Mouse (Mus musculus): ENCODE data around the gene Phc3. TPM values are rescaled to one million over a fixed set of nuclear protein-coding genes. Genes with fewer than 3 reads are reported as not detected.

Gene Phc3
- polyA plus RNA-seq, 1 experiment from 2014 or later: 7.6 TPM

- no peaks in the 10 kb centered on the region for H3K9me3 ChIP-seq
- no peak overlapping the region for H3K4me3 ChIP-seq (replicated peaks)
- no peak for ATAC-seq
- no peak overlapping the region for H3K4me2 ChIP-seq (replicated peaks)
- 93% methylated on average over 4 of the region's 4 CpGs for WGBS
- H3K9ac ChIP-seq (replicated peaks): no peak overlapping the region
- no peaks in the 10 kb centered on the region for H3K4me1 ChIP-seq (replicated peaks)
- no peak overlapping the region for H3K27ac ChIP-seq
- no peaks in the 10 kb centered on the region for H3K27me3 ChIP-seq
- H3K36me3 ChIP-seq: peaks cover 59% of the 10 kb centered on the region
Observed at GRCm38 (mm10) chr3:30917160-30917559, 52.1 kb downstream of the Phc3 start.

GRCm38 (mm10) chr3:30904658-30905057 is 64.6 kb downstream of the Phc3 start:
- Histone ChIP-seq H3K9me3 (no peaks in the 10 kb centered on the region), H3K27me3 (no peaks in the 10 kb centered on the region), H3K36me3 (peaks cover 54% of the 10 kb centered on the region), H3K4me2 (replicated peaks) (no peak overlapping the region), H3K27ac (no peak overlapping the region), H3K9ac (replicated peaks) (no peak overlapping the region), H3K4me1 (replicated peaks) (no peaks in the 10 kb centered on the region), H3K4me3 (replicated peaks) (no peak overlapping the region)
- no peak for ATAC-seq
- WGBS: 100% methylated on average over 1 of the region's 1 CpGs

- no peak overlapping the region for H3K9ac ChIP-seq (replicated peaks)
- no peak overlapping the region for H3K4me2 ChIP-seq (replicated peaks)
- ATAC-seq: no peak
- H3K9me3 ChIP-seq: no peaks in the 10 kb centered on the region
- WGBS: 96% methylated on average over 8 of the region's 8 CpGs
- H3K36me3 ChIP-seq: peaks cover 39% of the 10 kb centered on the region
- H3K4me1 ChIP-seq (replicated peaks): no peaks in the 10 kb centered on the region
- no peaks in the 10 kb centered on the region for H3K27me3 ChIP-seq
- H3K4me3 ChIP-seq (replicated peaks): no peak overlapping the region
- no peak overlapping the region for H3K27ac ChIP-seq
Observed at GRCm38 (mm10) chr3:30899407-30899806, 69.8 kb downstream of the Phc3 start.

DNA sequence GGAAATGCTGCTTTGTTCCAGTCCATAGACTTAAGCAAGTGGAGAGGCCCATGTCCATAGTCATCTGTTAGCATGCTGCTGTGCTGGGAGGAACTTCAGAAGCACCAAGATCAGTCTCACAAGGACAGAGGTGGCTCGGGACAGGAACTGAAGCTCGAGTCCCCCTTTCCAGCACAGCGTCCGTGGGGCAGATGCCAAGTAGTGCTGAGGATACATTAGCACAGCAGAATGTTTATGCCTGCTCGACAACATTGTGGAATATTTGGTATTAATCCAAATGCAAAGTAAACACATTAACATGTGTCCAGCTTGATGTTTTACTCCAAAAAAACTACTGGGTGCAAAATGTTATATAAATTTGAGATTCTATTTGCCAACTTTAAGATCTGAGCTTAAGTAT is 72.5 kb downstream of the Phc3 start:
- Histone ChIP-seq H3K9me3 (no peaks in the 10 kb centered on the region), H3K4me3 (replicated peaks) (no peak overlapping the region), H3K27me3 (no peaks in the 10 kb centered on the region), H3K4me1 (replicated peaks) (no peaks in the 10 kb centered on the region), H3K9ac (replicated peaks) (no peak overlapping the region), H3K36me3 (peaks cover 31% of the 10 kb centered on the region), H3K4me2 (replicated peaks) (no peak overlapping the region), H3K27ac (no peak overlapping the region)
- no peak for ATAC-seq
- 89% methylated on average over 5 of the region's 5 CpGs for WGBS

DNA sequence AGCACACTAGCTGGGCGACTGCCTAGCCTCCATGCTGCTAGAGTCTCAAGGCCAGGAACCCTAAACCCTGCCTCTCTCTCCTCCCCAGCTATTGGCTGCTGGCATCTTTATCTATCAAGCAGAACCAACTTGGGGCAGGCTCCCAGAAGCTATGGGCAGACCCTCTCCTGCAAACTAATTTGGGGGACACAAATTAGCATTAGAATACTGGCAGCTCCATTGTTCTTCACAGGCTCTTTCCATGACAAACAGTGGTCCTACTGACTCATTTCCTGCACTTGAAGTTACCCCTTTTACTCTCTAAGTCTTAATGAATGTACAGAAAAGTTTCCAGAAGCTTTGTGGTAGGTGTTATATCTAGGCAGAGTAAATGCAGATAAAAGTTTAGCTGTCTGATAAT is 80.2 kb downstream of the Phc3 start:
- no peak for ATAC-seq
- Histone ChIP-seq H3K27ac (no peak overlapping the region), H3K36me3 (0 out of 2 replicates have a peak, but pooled peaks cover 3% of the 10 kb centered on the region), H3K27me3 (no peaks in the 10 kb centered on the region), H3K4me2 (replicated peaks) (no peak overlapping the region), H3K9ac (replicated peaks) (no peak overlapping the region), H3K9me3 (no peaks in the 10 kb centered on the region), H3K4me3 (replicated peaks) (no peak overlapping the region), H3K4me1 (replicated peaks) (no peaks in the 10 kb centered on the region; the same call in 1 of the 2 replicates)
- WGBS: 13% methylated on average over 1 of the region's 1 CpGs

DNA sequence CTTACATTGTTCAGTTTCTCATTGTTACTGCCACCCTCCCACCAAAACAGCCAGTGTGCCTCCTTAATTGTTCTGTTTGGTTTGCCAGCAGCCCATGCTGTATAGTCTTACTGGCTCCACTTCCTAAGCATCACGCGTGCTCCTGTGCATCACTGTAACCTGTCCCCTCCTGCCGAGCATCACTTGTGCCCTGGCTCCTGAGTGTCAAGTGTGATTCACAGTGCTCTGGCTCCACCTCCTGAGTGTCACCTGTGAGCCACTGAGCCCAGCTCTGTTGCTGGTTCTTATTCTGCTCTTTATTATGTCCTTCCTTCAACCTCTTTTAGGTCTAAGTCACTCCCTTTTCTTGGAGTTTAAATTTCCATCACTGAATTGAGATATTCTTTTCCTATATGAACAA is 81.8 kb downstream of the Phc3 start:
- Histone ChIP-seq H3K4me3 (replicated peaks) (no peak overlapping the region), H3K4me1 (replicated peaks) (no peaks in the 10 kb centered on the region; the same call in 1 of the 2 replicates), H3K36me3 (no peaks in the 10 kb centered on the region), H3K4me2 (replicated peaks) (no peak overlapping the region), H3K27me3 (no peaks in the 10 kb centered on the region), H3K9me3 (no peaks in the 10 kb centered on the region), H3K9ac (replicated peaks) (no peak overlapping the region), H3K27ac (no peak overlapping the region)
- WGBS: 89% methylated on average over 3 of the region's 3 CpGs
- no peak for ATAC-seq

DNA sequence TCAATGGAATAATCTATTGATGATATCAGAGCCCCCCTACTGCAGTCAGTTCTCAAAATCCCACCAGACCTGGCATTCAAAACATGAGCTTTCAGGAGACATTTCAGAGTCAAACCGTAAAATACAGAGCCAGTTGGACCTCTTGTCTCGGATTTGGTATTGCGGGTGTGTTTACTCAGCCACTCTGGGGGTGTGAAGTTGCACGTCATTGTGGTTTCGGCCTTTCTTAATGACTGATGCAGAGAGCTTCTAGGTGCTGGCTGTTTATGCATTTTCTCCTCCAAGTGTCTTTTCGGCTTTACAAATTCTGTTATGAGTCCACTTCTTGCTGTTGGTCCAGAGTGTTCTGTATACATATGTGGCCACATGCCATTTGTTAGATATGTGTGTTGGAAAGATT is 92.5 kb downstream of the Phc3 start:
- no peaks in the 10 kb centered on the region for H3K36me3 ChIP-seq
- no peak for ATAC-seq

DNA sequence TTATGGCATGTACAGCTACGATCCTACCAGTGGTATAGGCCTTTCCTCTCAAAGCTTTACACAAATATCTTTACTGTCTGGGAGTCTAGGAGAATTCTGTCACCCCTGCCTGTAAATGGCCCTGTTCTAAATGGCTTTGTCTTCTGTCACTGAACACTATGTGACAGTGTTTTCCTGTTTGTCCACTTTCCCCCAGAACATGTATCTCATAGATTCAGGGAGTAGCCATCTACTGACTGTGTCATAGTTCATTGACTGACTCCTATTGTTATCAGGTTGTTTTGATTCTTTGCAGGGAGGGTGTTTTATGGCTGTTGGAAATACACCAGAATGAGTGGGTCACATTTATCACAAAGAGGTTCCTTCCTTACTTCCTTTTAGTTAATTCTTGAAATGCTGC is 99.2 kb downstream of the Phc3 start:
- no peak overlapping the region for H3K9ac ChIP-seq (replicated peaks)
- H3K27ac ChIP-seq: no peak overlapping the region
- H3K4me3 ChIP-seq (replicated peaks): no peak overlapping the region
- 100% methylated on average over 1 of the region's 1 CpGs for WGBS
- H3K36me3 ChIP-seq: no peaks in the 10 kb centered on the region
- H3K9me3 ChIP-seq: no peaks in the 10 kb centered on the region
- H3K4me1 ChIP-seq (replicated peaks): no peaks in the 10 kb centered on the region
- no peak overlapping the region for H3K4me2 ChIP-seq (replicated peaks)
- H3K27me3 ChIP-seq: no peaks in the 10 kb centered on the region
- no peak for ATAC-seq

More for the DNA sequence above, 92.5 kb downstream of the Phc3 start:
- 92% methylated on average over 6 of the region's 6 CpGs for WGBS
- H3K9me3 ChIP-seq: no peaks in the 10 kb centered on the region
- H3K27ac ChIP-seq: no peak overlapping the region
- no peaks in the 10 kb centered on the region for H3K4me1 ChIP-seq (replicated peaks)
- no peaks in the 10 kb centered on the region for H3K27me3 ChIP-seq
- H3K4me2 ChIP-seq (replicated peaks): no peak overlapping the region
- no peak overlapping the region for H3K9ac ChIP-seq (replicated peaks)
- no peak overlapping the region for H3K4me3 ChIP-seq (replicated peaks)

DNA sequence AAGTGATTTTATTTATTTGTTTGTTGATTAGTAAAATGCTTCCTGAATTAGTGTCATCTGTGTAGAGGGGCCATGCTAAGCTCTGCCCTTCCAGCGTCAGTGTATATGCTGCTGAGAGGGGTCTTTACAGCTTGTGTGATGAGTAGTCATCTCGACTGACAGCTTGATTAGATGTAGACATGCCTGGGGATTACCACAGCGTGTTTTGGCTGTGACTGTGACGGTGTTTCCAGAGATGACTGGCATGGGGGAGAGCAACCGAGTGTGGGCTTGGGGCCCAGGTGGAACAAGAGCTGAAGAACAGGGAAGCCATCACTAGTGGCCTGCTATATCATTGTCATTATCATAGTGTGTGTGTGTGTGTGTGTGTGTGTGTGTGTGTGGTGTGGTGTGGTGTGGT is 100.6 kb downstream of the Phc3 start:
- Histone ChIP-seq H3K36me3 (no peaks in the 10 kb centered on the region), H3K4me3 (replicated peaks) (no peak overlapping the region), H3K27ac (no peak overlapping the region), H3K27me3 (no peaks in the 10 kb centered on the region), H3K9ac (replicated peaks) (no peak overlapping the region), H3K4me2 (replicated peaks) (no peak overlapping the region), H3K4me1 (replicated peaks) (no peaks in the 10 kb centered on the region), H3K9me3 (no peaks in the 10 kb centered on the region)
- ATAC-seq: peak; percentile 40; the same call in 1 of the 2 replicates
- WGBS: 71% methylated on average over 5 of the region's 5 CpGs

- Histone ChIP-seq H3K4me2 (replicated peaks) (no peak overlapping the region), H3K9ac (replicated peaks) (no peak overlapping the region), H3K27me3 (no peaks in the 10 kb centered on the region), H3K4me3 (replicated peaks) (no peak overlapping the region), H3K9me3 (no peaks in the 10 kb centered on the region), H3K36me3 (no peaks in the 10 kb centered on the region), H3K4me1 (replicated peaks) (no peaks in the 10 kb centered on the region), H3K27ac (no peak overlapping the region)
- WGBS: 82% methylated on average over 5 of the region's 5 CpGs
- ATAC-seq: no peak
Observed at GRCm38 (mm10) chr3:30868176-30868575, 101.0 kb downstream of the Phc3 start.

DNA sequence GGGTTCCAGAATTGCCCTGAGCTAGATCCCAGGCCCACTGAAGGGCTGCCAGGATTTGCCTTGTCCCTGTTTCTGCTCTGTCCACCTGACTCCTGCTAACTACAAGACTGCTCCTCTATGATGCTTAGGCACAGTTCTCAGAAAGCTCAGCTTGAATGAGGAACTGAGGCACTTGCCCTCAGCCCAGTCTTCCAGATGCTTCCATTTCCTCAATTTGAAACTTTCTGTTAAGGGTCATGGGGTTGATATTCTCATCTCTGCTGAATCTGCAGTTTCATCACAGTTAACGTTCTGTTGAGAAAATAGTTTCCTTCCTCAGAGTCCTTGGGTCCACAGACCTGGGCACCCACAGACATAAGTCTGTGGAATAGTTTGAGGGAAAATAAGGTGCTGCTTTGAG is 104.6 kb downstream of the Phc3 start:
- H3K36me3 ChIP-seq: no peaks in the 10 kb centered on the region
- H3K27me3 ChIP-seq: no peaks in the 10 kb centered on the region
- no peaks in the 10 kb centered on the region for H3K4me1 ChIP-seq (replicated peaks)
- ATAC-seq: no peak
- H3K4me2 ChIP-seq (replicated peaks): no peak overlapping the region
- no peak overlapping the region for H3K4me3 ChIP-seq (replicated peaks)
- H3K9ac ChIP-seq (replicated peaks): no peak overlapping the region
- H3K27ac ChIP-seq: no peak overlapping the region
- WGBS: 95% methylated on average over 1 of the region's 1 CpGs
- H3K9me3 ChIP-seq: no peaks in the 10 kb centered on the region

- no peak overlapping the region for H3K9ac ChIP-seq (replicated peaks)
- H3K9me3 ChIP-seq: no peaks in the 10 kb centered on the region
- H3K4me1 ChIP-seq (replicated peaks): no peaks in the 10 kb centered on the region
- H3K4me2 ChIP-seq (replicated peaks): no peak overlapping the region
- no peaks in the 10 kb centered on the region for H3K36me3 ChIP-seq
- H3K27ac ChIP-seq: no peak overlapping the region
- H3K4me3 ChIP-seq (replicated peaks): no peak overlapping the region
- no peaks in the 10 kb centered on the region for H3K27me3 ChIP-seq
- 80% methylated on average over 5 of the region's 5 CpGs for WGBS
- no peak for ATAC-seq
Observed at GRCm38 (mm10) chr3:30863712-30864435, 105.3 kb downstream of the Phc3 start.

GRCm38 (mm10) chr3:30860705-30861104 is 108.5 kb downstream of the Phc3 start:
- Histone ChIP-seq H3K36me3 (no peaks in the 10 kb centered on the region), H3K27me3 (peaks cover 19% of the 10 kb centered on the region), H3K9me3 (no peaks in the 10 kb centered on the region), H3K27ac (no peak overlapping the region), H3K9ac (replicated peaks) (no peak overlapping the region), H3K4me3 (replicated peaks) (no peak overlapping the region), H3K4me1 (replicated peaks) (peaks cover 7% of the 10 kb centered on the region), H3K4me2 (replicated peaks) (no peak overlapping the region)
- ATAC-seq: no peak
- WGBS: 90% methylated on average over 4 of the region's 4 CpGs

Data from midbrain, embryonic 13.5 days (tissue).